Mouse (Mus musculus): Measurements from ENCODE around the gene Tyk2.

GRCm38 (mm10) chr9:21107607-21108237, 23.3 kb downstream of the Tyk2 start:
- TF ChIP-seq EP300 (IDR thresholded peaks at IDR 0.05; ENCODE audit: insufficient read depth, low read depth, low read length): no peak
- no peak for TF ChIP-seq CTCF (IDR thresholded peaks at IDR 0.05; ENCODE audit: low read depth, low read length)
- no peak for TF ChIP-seq POLR2A (IDR thresholded peaks at IDR 0.05; ENCODE audit: insufficient read depth, low read length)

Measured in ES-Bruce4 (cell line).